Mouse (Mus musculus): ENCODE measurements around the gene Tmprss11a. TPM values are rescaled to one million over a fixed set of nuclear protein-coding genes. Genes with fewer than 3 reads are reported as not detected.

The Tmprss11a gene
- polyA plus RNA-seq (2012; rRNA removed) = not detected in 2 replicates

- Histone ChIP-seq H3K27me3 (ENCODE audit: control insufficient read depth, insufficient read depth, low read length) (no peaks in the 10 kb centered on the region), H3K4me1 (replicated peaks; ENCODE audit: control insufficient read depth, insufficient read depth, low read length) (no peaks in the 10 kb centered on the region), H3K27ac (ENCODE audit: control insufficient read depth, insufficient read depth, low read length) (no peak within 1 kb of the TSS), H3K36me3 (ENCODE audit: control insufficient read depth, insufficient read depth, low read length) (no peaks in the 10 kb centered on the region), H3K4me3 (ENCODE audit: control insufficient read depth, insufficient read depth, low read length) (no peak within 1 kb of the TSS)
- no peak for TF ChIP-seq CTCF (IDR thresholded peaks at IDR 0.05; ENCODE audit: borderline replicate concordance, control insufficient read depth, extremely low read depth, insufficient read depth, low read length, poor library complexity)
- WGBS = 76% methylated on average over 4 of the region's 4 CpGs
- DNase-seq = no peak
Observed at GRCm38 (mm10) chr5:86468890-86469289, at the start of gene Tmprss11a. TSS of gene Tmprss11a (minus strand) at chr5:86468990.

DNA sequence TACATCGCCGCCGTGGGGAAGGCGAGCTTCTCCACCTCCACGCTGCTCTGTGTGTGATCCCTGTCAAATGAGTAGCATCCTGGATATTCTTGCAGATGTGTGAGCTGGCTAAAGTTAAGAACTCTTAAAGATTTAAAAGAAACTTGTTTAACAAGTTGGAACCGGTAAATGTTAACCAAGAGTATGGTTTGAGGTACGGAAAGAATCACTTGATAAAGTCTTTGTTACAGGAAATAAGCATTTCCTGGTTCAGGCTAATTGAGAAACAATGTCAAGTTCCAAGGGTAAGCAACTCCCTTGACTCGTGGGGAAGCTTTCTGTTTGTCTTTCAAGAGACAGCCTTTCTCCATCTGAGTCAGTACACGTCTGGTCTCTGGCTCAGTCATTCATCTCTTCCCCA, 49.7 kb upstream of the Tmprss11a start, which contains the start of gene Tmprss11g:
TSS of gene Tmprss11g (minus strand) at position 101 of the 400 bp plus-strand sequence.
- Histone ChIP-seq H3K36me3 (ENCODE audit: control insufficient read depth, insufficient read depth, low read length) (no peaks in the 10 kb centered on the region), H3K4me3 (ENCODE audit: control insufficient read depth, insufficient read depth, low read length) (no peak within 1 kb of the TSS), H3K27ac (ENCODE audit: control insufficient read depth, insufficient read depth, low read length) (no peak within 1 kb of the TSS), H3K27me3 (ENCODE audit: control insufficient read depth, insufficient read depth, low read length) (no peaks in the 10 kb centered on the region), H3K4me1 (replicated peaks; ENCODE audit: control insufficient read depth, insufficient read depth, low read length) (no peaks in the 10 kb centered on the region)
- 66% methylated on average over 9 of the region's 9 CpGs for WGBS
- DNase-seq = no peak
- TF ChIP-seq CTCF (IDR thresholded peaks at IDR 0.05; ENCODE audit: borderline replicate concordance, control insufficient read depth, extremely low read depth, insufficient read depth, low read length, poor library complexity) (no peak), POLR2A (IDR thresholded peaks at IDR 0.05; ENCODE audit: control insufficient read depth, extremely low read depth, insufficient read depth, low read length, poor library complexity) (no peak)

DNA sequence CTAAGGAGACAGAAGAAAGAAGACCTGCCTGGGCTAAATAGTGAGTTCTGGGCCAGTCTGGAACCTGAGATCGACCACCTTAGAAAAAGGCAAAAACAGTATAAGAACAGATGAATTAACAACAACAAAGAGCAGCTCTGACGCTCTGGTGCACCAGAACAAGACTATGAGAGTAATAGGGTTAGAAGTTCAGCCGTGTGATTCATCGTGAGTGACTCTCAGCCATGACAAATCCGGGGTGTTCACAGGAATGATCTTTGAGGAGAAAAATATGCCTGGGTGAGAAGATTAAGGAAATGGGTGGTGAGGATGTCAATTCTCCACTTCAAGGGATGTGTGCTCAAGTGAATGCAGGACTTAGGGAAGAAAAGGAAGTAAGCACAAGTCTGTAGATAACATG, 42.7 kb upstream of the Tmprss11a start:
- 87% methylated on average over 5 of the region's 5 CpGs for WGBS
- no peak overlapping the region for H3K27ac ChIP-seq (ENCODE audit: control insufficient read depth, insufficient read depth, low read length)
- no peak overlapping the region for H3K4me3 ChIP-seq (ENCODE audit: control insufficient read depth, insufficient read depth, low read length)
- H3K4me1 ChIP-seq (replicated peaks; ENCODE audit: control insufficient read depth, insufficient read depth, low read length) = no peaks in the 10 kb centered on the region
- TF ChIP-seq POLR2A (IDR thresholded peaks at IDR 0.05; ENCODE audit: control insufficient read depth, extremely low read depth, insufficient read depth, low read length, poor library complexity) = no peak
- no peak for TF ChIP-seq CTCF (IDR thresholded peaks at IDR 0.05; ENCODE audit: borderline replicate concordance, control insufficient read depth, extremely low read depth, insufficient read depth, low read length, poor library complexity)
- no peaks in the 10 kb centered on the region for H3K36me3 ChIP-seq (ENCODE audit: control insufficient read depth, insufficient read depth, low read length)
- no peak for DNase-seq
- no peaks in the 10 kb centered on the region for H3K27me3 ChIP-seq (ENCODE audit: control insufficient read depth, insufficient read depth, low read length)

GRCm38 (mm10) chr5:86493453-86493852, 24.7 kb upstream of the Tmprss11a start:
- no peak for TF ChIP-seq CTCF (IDR thresholded peaks at IDR 0.05; ENCODE audit: borderline replicate concordance, control insufficient read depth, extremely low read depth, insufficient read depth, low read length, poor library complexity)
- TF ChIP-seq POLR2A (IDR thresholded peaks at IDR 0.05; ENCODE audit: control insufficient read depth, extremely low read depth, insufficient read depth, low read length, poor library complexity) = no peak

DNA sequence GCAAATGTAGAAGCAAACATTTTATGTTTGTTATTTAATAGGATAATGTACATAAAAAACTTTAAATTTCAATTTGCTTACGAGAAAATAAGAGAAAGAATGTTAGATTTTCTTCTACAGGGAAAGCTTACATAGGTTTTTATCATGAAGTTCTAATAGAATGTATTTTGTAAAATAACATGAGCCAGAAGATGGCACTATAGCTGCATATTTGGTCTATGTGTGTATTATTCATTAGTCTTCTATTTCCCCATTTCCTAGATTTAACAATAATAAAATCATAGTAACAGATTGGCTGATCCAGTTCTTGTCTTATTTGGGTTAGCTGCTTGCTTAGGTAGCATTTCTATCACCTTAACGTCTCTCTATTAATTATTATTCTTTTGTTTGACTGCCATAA, 13.8 kb upstream of the Tmprss11a start:
- TF ChIP-seq POLR2A (IDR thresholded peaks at IDR 0.05; ENCODE audit: control insufficient read depth, extremely low read depth, insufficient read depth, low read length, poor library complexity) (no peak), CTCF (IDR thresholded peaks at IDR 0.05; ENCODE audit: borderline replicate concordance, control insufficient read depth, extremely low read depth, insufficient read depth, low read length, poor library complexity) (no peak)
- no peaks in the 10 kb centered on the region for H3K36me3 ChIP-seq (ENCODE audit: control insufficient read depth, insufficient read depth, low read length)
- no peaks in the 10 kb centered on the region for H3K27me3 ChIP-seq (ENCODE audit: control insufficient read depth, insufficient read depth, low read length)
- H3K4me1 ChIP-seq (replicated peaks; ENCODE audit: control insufficient read depth, insufficient read depth, low read length) = no peaks in the 10 kb centered on the region
- 75% methylated on average over 2 of the region's 2 CpGs for WGBS
- no peak overlapping the region for H3K4me3 ChIP-seq (ENCODE audit: control insufficient read depth, insufficient read depth, low read length)
- no peak for DNase-seq
- H3K27ac ChIP-seq (ENCODE audit: control insufficient read depth, insufficient read depth, low read length) = no peak overlapping the region

More at GRCm38 (mm10) chr5:86493453-86493852, 24.7 kb upstream of the Tmprss11a start:
- Histone ChIP-seq H3K4me1 (replicated peaks; ENCODE audit: control insufficient read depth, insufficient read depth, low read length) (no peaks in the 10 kb centered on the region), H3K27me3 (ENCODE audit: control insufficient read depth, insufficient read depth, low read length) (no peaks in the 10 kb centered on the region), H3K4me3 (ENCODE audit: control insufficient read depth, insufficient read depth, low read length) (no peak overlapping the region), H3K36me3 (ENCODE audit: control insufficient read depth, insufficient read depth, low read length) (no peaks in the 10 kb centered on the region), H3K27ac (ENCODE audit: control insufficient read depth, insufficient read depth, low read length) (no peak overlapping the region)
- 74% methylated on average over 1 of the region's 1 CpGs for WGBS
- DNase-seq = no peak

DNA sequence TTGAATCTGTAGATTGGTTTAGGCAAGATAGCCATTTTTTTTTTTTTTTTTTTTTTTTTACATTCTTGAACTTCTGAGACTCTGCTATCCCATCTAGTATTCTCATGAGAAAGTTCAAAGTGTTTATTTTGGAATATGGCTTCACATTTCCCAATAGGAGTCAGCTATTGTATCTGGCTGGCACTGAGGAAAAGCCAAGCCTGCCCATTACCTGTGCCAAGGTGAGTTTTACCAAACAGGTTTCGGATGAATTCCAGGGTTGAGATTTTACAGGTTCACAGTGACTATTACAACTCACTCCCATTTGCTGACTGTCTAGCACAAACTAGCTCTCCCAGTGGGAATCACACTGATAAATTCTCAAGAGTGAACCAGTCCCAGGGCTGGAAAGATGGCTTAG, 13.2 kb upstream of the Tmprss11a start:
- no peaks in the 10 kb centered on the region for H3K36me3 ChIP-seq (ENCODE audit: control insufficient read depth, insufficient read depth, low read length)
- no peak overlapping the region for H3K4me3 ChIP-seq (ENCODE audit: control insufficient read depth, insufficient read depth, low read length)
- H3K27ac ChIP-seq (ENCODE audit: control insufficient read depth, insufficient read depth, low read length) = no peak overlapping the region
- TF ChIP-seq CTCF (IDR thresholded peaks at IDR 0.05; ENCODE audit: borderline replicate concordance, control insufficient read depth, extremely low read depth, insufficient read depth, low read length, poor library complexity) = no peak
- no peak for TF ChIP-seq POLR2A (IDR thresholded peaks at IDR 0.05; ENCODE audit: control insufficient read depth, extremely low read depth, insufficient read depth, low read length, poor library complexity)
- no peak for DNase-seq
- WGBS = 100% methylated on average over 1 of the region's 1 CpGs
- H3K4me1 ChIP-seq (replicated peaks; ENCODE audit: control insufficient read depth, insufficient read depth, low read length) = no peaks in the 10 kb centered on the region
- no peaks in the 10 kb centered on the region for H3K27me3 ChIP-seq (ENCODE audit: control insufficient read depth, insufficient read depth, low read length)

DNA sequence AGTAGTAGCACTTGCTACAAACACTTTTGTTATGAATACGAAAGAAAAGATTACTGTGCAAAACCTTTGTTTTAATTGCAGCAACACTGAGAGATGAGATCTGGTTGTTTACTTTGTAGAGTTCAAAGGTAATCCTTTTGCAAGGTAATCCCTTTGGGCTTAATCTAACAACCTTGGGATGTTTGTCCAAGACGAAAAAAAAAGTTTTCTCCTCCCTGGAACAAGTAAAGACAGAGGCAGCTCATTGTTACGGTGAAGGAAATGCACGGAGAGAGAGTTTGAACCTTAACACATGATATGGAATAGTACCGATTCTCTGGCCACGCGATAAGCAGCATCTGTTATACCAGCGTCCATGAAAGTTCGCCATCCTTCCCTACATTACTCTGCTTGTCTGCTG, 5.1 kb upstream of the Tmprss11a start:
- H3K27ac ChIP-seq (ENCODE audit: control insufficient read depth, insufficient read depth, low read length) = no peak overlapping the region
- no peak overlapping the region for H3K4me3 ChIP-seq (ENCODE audit: control insufficient read depth, insufficient read depth, low read length)
- no peak for DNase-seq
- 93% methylated on average over 9 of the region's 9 CpGs for WGBS
- no peaks in the 10 kb centered on the region for H3K27me3 ChIP-seq (ENCODE audit: control insufficient read depth, insufficient read depth, low read length)
- H3K36me3 ChIP-seq (ENCODE audit: control insufficient read depth, insufficient read depth, low read length) = no peaks in the 10 kb centered on the region
- no peak for TF ChIP-seq POLR2A (IDR thresholded peaks at IDR 0.05; ENCODE audit: control insufficient read depth, extremely low read depth, insufficient read depth, low read length, poor library complexity)
- TF ChIP-seq CTCF (IDR thresholded peaks at IDR 0.05; ENCODE audit: borderline replicate concordance, control insufficient read depth, extremely low read depth, insufficient read depth, low read length, poor library complexity) = no peak
- H3K4me1 ChIP-seq (replicated peaks; ENCODE audit: control insufficient read depth, insufficient read depth, low read length) = no peaks in the 10 kb centered on the region
